Mouse (Mus musculus): ENCODE measurements around the gene Olfr97. TPM values are rescaled to one million over a fixed set of nuclear protein-coding genes. Genes with fewer than 3 reads are reported as not detected.
"Not testable (repeated sequence)": the region's sequence is repeated elsewhere in the genome, so short reads cannot be mapped to it uniquely, and the experiment has no call there.

The Olfr97 gene
- not detected in 2 replicates for polyA plus RNA-seq (2014; fragmentation: Nextera tagmentation; extraction: Ambion mirVana)

DNA sequence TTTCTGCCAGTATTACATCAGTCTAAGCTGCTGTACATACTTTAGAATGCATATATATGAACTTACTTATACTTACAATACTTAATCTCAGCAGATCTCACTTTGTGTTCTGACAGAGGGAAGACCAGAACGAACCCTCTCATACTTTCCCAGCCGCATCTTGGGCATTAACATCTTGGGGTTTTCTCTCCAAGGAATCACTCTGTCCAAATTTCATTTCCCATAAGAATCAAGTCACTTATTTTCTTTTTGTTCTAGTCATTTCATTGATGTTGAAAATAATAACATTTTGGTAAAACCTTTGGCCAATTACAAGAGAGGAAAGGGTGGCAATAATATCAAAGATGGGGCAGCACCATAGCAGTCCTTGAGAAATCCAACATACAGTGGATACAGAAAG lies at the start of gene Olfr97:
TSS of gene Olfr97 (minus strand) at position 101 of the 400 bp plus-strand sequence.
- H3K9ac ChIP-seq (ENCODE audit: low read depth, low read length); H3K27me3 ChIP-seq (ENCODE audit: control insufficient read depth, insufficient read depth, low read length); ATAC-seq (replicated peaks; ENCODE audit: insufficient number of reproducible peaks, low FRiP score, low TSS enrichment); H3K4me2 ChIP-seq; H3K4me1 ChIP-seq (ENCODE audit: control insufficient read depth, insufficient read depth, low read length); H3K36me3 ChIP-seq (ENCODE audit: control insufficient read depth, insufficient read depth, low read length); H3K9me3 ChIP-seq (replicated peaks; ENCODE audit: control insufficient read depth, low read length); H3K27ac ChIP-seq (ENCODE audit: low read depth, low read length); H3K4me3 ChIP-seq (ENCODE audit: low read depth, low read length): not testable (repeated sequence)
- WGBS (ENCODE audit: insufficient replicate concordance): 84% methylated on average over 2 of the region's 2 CpGs

- no peaks in the 10 kb centered on the region for H3K27me3 ChIP-seq (ENCODE audit: control insufficient read depth, insufficient read depth, low read length)
- no peaks in the 10 kb centered on the region for H3K9me3 ChIP-seq (replicated peaks; ENCODE audit: control insufficient read depth, low read length)
- WGBS (ENCODE audit: insufficient replicate concordance): 64% methylated on average over 1 of the region's 1 CpGs
- H3K9ac ChIP-seq (ENCODE audit: low read depth, low read length): no peak within 1 kb of the TSS
- no peak within 1 kb of the TSS for H3K4me3 ChIP-seq (ENCODE audit: low read depth, low read length)
- H3K27ac ChIP-seq (ENCODE audit: low read depth, low read length): no peak within 1 kb of the TSS
- no peaks in the 10 kb centered on the region for H3K4me1 ChIP-seq (ENCODE audit: control insufficient read depth, insufficient read depth, low read length)
- no peak within 1 kb of the TSS for H3K4me2 ChIP-seq
- H3K36me3 ChIP-seq (ENCODE audit: control insufficient read depth, insufficient read depth, low read length): no peaks in the 10 kb centered on the region
- no peak for ATAC-seq (replicated peaks; ENCODE audit: insufficient number of reproducible peaks, low FRiP score, low TSS enrichment)
These were observed 46.2 kb upstream of the Olfr97 start, which contains the start of gene Olfr99 for GRCm38 (mm10) chr17:37283360-37283759. TSS of gene Olfr99 (minus strand) at chr17:37283460.

DNA sequence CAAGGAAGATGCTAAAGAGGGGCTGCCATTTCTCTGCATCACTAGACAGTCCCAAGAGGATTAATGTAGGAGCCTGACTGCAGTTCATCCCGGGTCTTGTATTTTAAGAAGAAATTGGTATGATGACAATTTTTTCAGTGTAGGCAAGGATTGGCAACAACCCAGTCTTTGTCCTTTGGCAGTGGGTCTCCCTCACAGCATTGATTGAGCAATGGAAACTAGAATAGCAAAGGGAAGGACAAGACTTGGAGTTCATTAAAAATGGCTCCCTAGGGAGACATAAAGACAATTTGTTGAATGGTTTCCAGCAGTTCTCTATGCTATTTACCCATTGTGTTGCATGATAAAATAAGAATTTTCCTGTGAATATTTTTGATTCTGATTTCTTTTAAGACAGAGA lies 43.2 kb upstream of the Olfr97 start:
- Histone ChIP-seq H3K9me3 (replicated peaks; ENCODE audit: control insufficient read depth, low read length) (no peaks in the 10 kb centered on the region), H3K27ac (ENCODE audit: low read depth, low read length) (no peak overlapping the region), H3K9ac (ENCODE audit: low read depth, low read length) (no peak overlapping the region), H3K36me3 (ENCODE audit: control insufficient read depth, insufficient read depth, low read length) (no peaks in the 10 kb centered on the region), H3K27me3 (ENCODE audit: control insufficient read depth, insufficient read depth, low read length) (no peaks in the 10 kb centered on the region), H3K4me2 (no peak overlapping the region), H3K4me3 (ENCODE audit: low read depth, low read length) (no peak overlapping the region), H3K4me1 (ENCODE audit: control insufficient read depth, insufficient read depth, low read length) (no peaks in the 10 kb centered on the region)
- 69% methylated on average over 1 of the region's 1 CpGs for WGBS (ENCODE audit: insufficient replicate concordance)
- no peak for ATAC-seq (replicated peaks; ENCODE audit: insufficient number of reproducible peaks, low FRiP score, low TSS enrichment)

DNA sequence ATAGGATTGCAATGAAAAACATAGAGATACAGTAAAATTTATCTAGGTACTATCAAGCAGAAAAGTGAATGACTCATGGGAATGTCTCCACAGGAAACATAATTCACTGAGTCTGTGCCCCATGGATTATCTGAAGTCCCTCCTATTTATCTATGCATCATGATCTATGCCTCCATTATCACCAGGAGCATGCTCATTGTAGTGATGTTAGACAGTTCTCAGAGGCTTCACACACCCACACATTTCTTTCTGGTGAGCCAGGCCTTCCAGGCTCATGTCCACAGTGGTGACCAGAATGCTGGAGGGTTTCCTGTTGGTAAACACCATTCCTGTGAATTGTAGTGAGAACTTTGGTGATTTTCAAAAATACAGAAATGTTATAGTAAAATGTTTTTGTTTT lies 39.4 kb upstream of the Olfr97 start:
- Histone ChIP-seq H3K36me3 (ENCODE audit: control insufficient read depth, insufficient read depth, low read length) (no peaks in the 10 kb centered on the region), H3K4me1 (ENCODE audit: control insufficient read depth, insufficient read depth, low read length) (no peaks in the 10 kb centered on the region), H3K4me2 (no peak overlapping the region), H3K9me3 (replicated peaks; ENCODE audit: control insufficient read depth, low read length) (no peaks in the 10 kb centered on the region), H3K4me3 (ENCODE audit: low read depth, low read length) (no peak overlapping the region), H3K27me3 (ENCODE audit: control insufficient read depth, insufficient read depth, low read length) (no peaks in the 10 kb centered on the region), H3K9ac (ENCODE audit: low read depth, low read length) (no peak overlapping the region), H3K27ac (ENCODE audit: low read depth, low read length) (no peak overlapping the region)
- ATAC-seq (replicated peaks; ENCODE audit: insufficient number of reproducible peaks, low FRiP score, low TSS enrichment): no peak

GRCm38 (mm10) chr17:37275626-37276248 lies 38.6 kb upstream of the Olfr97 start:
- H3K4me3 ChIP-seq (ENCODE audit: low read depth, low read length): no peak overlapping the region
- no peaks in the 10 kb centered on the region for H3K36me3 ChIP-seq (ENCODE audit: control insufficient read depth, insufficient read depth, low read length)
- no peaks in the 10 kb centered on the region for H3K9me3 ChIP-seq (replicated peaks; ENCODE audit: control insufficient read depth, low read length)
- no peak overlapping the region for H3K27ac ChIP-seq (ENCODE audit: low read depth, low read length)
- WGBS (ENCODE audit: insufficient replicate concordance): 67% methylated on average over 2 of the region's 2 CpGs
- no peaks in the 10 kb centered on the region for H3K27me3 ChIP-seq (ENCODE audit: control insufficient read depth, insufficient read depth, low read length)
- no peak for ATAC-seq (replicated peaks; ENCODE audit: insufficient number of reproducible peaks, low FRiP score, low TSS enrichment)
- H3K4me1 ChIP-seq (ENCODE audit: control insufficient read depth, insufficient read depth, low read length): no peaks in the 10 kb centered on the region
- no peak overlapping the region for H3K9ac ChIP-seq (ENCODE audit: low read depth, low read length)
- H3K4me2 ChIP-seq: no peak overlapping the region

DNA sequence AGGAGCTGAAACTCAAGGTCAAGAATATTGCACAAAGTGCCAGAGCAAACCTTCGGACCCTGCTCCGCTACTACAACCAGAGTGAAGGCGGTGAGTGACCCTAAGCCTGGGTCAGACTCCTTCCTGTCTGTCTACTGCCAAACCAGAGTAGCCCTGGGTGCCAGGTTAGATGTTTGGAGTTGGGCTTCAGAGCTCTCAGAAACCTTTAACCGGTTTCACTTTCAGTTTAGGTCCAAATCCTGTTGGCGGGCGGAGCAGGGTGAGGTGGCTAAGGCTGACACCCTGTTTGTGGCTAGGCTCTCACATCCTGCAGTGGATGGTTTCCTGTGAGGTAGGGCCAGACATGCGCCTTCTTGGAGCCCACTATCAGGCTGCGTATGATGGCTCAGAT lies 33.6 kb upstream of the Olfr97 start:
- ATAC-seq (replicated peaks; ENCODE audit: insufficient number of reproducible peaks, low FRiP score, low TSS enrichment): peak; percentile 15; the same call in 1 of the 2 replicates
- Histone ChIP-seq H3K9me3 (replicated peaks; ENCODE audit: control insufficient read depth, low read length) (no peaks in the 10 kb centered on the region), H3K27ac (ENCODE audit: low read depth, low read length) (no peak overlapping the region), H3K4me1 (ENCODE audit: control insufficient read depth, insufficient read depth, low read length) (no peaks in the 10 kb centered on the region), H3K27me3 (ENCODE audit: control insufficient read depth, insufficient read depth, low read length) (no peaks in the 10 kb centered on the region), H3K4me2 (peak overlapping the region; percentile 95), H3K4me3 (ENCODE audit: low read depth, low read length) (peak overlapping the region; percentile 56), H3K36me3 (ENCODE audit: control insufficient read depth, insufficient read depth, low read length) (no peaks in the 10 kb centered on the region), H3K9ac (ENCODE audit: low read depth, low read length) (peak overlapping the region; percentile 49)
- WGBS (ENCODE audit: insufficient replicate concordance): 53% methylated on average over 8 of the region's 8 CpGs

- Histone ChIP-seq H3K27me3 (ENCODE audit: control insufficient read depth, insufficient read depth, low read length) (no peaks in the 10 kb centered on the region), H3K36me3 (ENCODE audit: control insufficient read depth, insufficient read depth, low read length) (no peaks in the 10 kb centered on the region), H3K9me3 (replicated peaks; ENCODE audit: control insufficient read depth, low read length) (no peaks in the 10 kb centered on the region), H3K4me1 (ENCODE audit: control insufficient read depth, insufficient read depth, low read length) (no peaks in the 10 kb centered on the region), H3K4me2 (peak within 1 kb of the TSS; percentile 95), H3K4me3 (ENCODE audit: low read depth, low read length) (peak within 1 kb of the TSS; percentile 56), H3K9ac (ENCODE audit: low read depth, low read length) (peak within 1 kb of the TSS; percentile 49), H3K27ac (ENCODE audit: low read depth, low read length) (no peak within 1 kb of the TSS)
- peak; percentile 95 for ATAC-seq (replicated peaks; ENCODE audit: insufficient number of reproducible peaks, low FRiP score, low TSS enrichment)
- WGBS (ENCODE audit: insufficient replicate concordance): 2% methylated on average over 26 of the region's 26 CpGs
These were observed 33.0 kb upstream of the Olfr97 start, which contains the start of gene H2-M3 for GRCm38 (mm10) chr17:37270058-37270701. TSS of gene H2-M3 (plus strand) at chr17:37270220.

- no peaks in the 10 kb centered on the region for H3K27me3 ChIP-seq (ENCODE audit: control insufficient read depth, insufficient read depth, low read length)
- no peaks in the 10 kb centered on the region for H3K9me3 ChIP-seq (replicated peaks; ENCODE audit: control insufficient read depth, low read length)
- H3K4me1 ChIP-seq (ENCODE audit: control insufficient read depth, insufficient read depth, low read length): no peaks in the 10 kb centered on the region
- no peak within 1 kb of the TSS for H3K9ac ChIP-seq (ENCODE audit: low read depth, low read length)
- H3K4me3 ChIP-seq (ENCODE audit: low read depth, low read length): no peak within 1 kb of the TSS
- H3K4me2 ChIP-seq: no peak within 1 kb of the TSS
- 73% methylated on average over 1 of the region's 1 CpGs for WGBS (ENCODE audit: insufficient replicate concordance)
- H3K36me3 ChIP-seq (ENCODE audit: control insufficient read depth, insufficient read depth, low read length): no peaks in the 10 kb centered on the region
- no peak for ATAC-seq (replicated peaks; ENCODE audit: insufficient number of reproducible peaks, low FRiP score, low TSS enrichment)
- no peak within 1 kb of the TSS for H3K27ac ChIP-seq (ENCODE audit: low read depth, low read length)
These were observed 26.5 kb upstream of the Olfr97 start, which contains the start of gene Olfr98 for GRCm38 (mm10) chr17:37263626-37264025. TSS of gene Olfr98 (minus strand) at chr17:37263749.

DNA sequence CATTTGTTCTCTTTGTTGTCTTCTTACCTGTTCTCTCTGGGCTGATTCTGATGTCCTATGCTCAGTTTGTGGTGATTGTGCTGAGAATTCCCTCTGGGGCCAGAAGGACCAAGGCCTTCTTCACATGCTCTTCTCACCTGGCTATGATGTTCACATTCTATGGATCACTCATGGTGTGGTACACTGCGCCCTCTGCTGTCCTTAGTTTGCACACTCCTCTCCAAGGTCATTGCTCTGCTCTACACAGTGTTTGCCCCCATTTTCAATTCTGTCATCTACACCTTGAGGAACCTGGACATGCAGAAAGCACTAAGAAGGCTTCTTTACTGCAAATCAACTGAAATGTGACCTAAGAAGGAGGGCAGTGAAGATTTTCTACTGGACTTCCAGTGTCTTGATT lies 13.4 kb upstream of the Olfr97 start:
- Histone ChIP-seq H3K4me3 (ENCODE audit: low read depth, low read length) (no peak overlapping the region), H3K4me1 (ENCODE audit: control insufficient read depth, insufficient read depth, low read length) (no peaks in the 10 kb centered on the region), H3K9ac (ENCODE audit: low read depth, low read length) (no peak overlapping the region), H3K36me3 (ENCODE audit: control insufficient read depth, insufficient read depth, low read length) (no peaks in the 10 kb centered on the region), H3K4me2 (no peak overlapping the region), H3K9me3 (replicated peaks; ENCODE audit: control insufficient read depth, low read length) (no peaks in the 10 kb centered on the region), H3K27ac (ENCODE audit: low read depth, low read length) (no peak overlapping the region), H3K27me3 (ENCODE audit: control insufficient read depth, insufficient read depth, low read length) (no peaks in the 10 kb centered on the region)
- WGBS (ENCODE audit: insufficient replicate concordance): 10% methylated on average over 1 of the region's 1 CpGs
- ATAC-seq (replicated peaks; ENCODE audit: insufficient number of reproducible peaks, low FRiP score, low TSS enrichment): no peak
